Mouse (Mus musculus): ENCODE results near the gene Triobp. TPM values are rescaled to one million over a fixed set of nuclear protein-coding genes. Genes with fewer than 3 reads are reported as not detected.

Triobp gene
- polyA plus RNA-seq, 1 experiment: 40.9 TPM

DNA sequence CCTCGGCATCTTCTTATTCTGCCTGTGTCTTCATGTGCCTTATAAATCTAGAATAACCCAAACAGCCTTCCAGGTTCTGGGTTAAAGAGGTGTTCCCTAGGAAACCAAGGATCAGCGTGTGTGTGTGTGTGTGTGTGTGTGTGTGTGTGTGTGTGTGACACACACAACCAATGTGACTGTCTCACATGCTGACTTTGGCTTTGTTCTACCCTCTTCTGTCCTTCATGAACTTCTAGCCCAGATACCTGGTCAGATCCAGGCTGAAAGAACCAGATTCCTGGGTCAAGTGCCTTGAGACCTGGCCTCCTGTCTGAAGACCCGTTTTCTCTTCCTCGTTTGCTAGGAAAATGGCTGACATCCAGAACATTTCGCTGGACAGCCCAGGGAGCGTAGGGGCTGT is 94.1 kb downstream of the Triobp start, which contains the start of gene Galr3:
Gene Galr3 (plus strand): TSS at position 301 of the 400 bp plus-strand sequence.
- Histone ChIP-seq H3K36me3 (ENCODE audit: control insufficient read depth, insufficient read depth, low read length) (no peaks in the 10 kb centered on the region), H3K27me3 (ENCODE audit: control insufficient read depth, insufficient read depth, low read length) (peaks cover 14% of the 10 kb centered on the region), H3K27ac (ENCODE audit: insufficient read depth, low read length) (no peak within 1 kb of the TSS), H3K4me3 (ENCODE audit: extremely low read depth, insufficient read depth, insufficient read length) (peak within 1 kb of the TSS; percentile 20; the same call in 1 of the 2 replicates), H3K4me1 (ENCODE audit: control insufficient read depth, insufficient read depth, insufficient read length) (peaks cover 10% of the 10 kb centered on the region)
- 58% methylated on average over 6 of the region's 6 CpGs for WGBS
- TF ChIP-seq POLR2A (IDR thresholded peaks at IDR 0.05; ENCODE audit: low read depth, low read length): no peak
- no peak for TF ChIP-seq CTCF (IDR thresholded peaks at IDR 0.05; ENCODE audit: extremely low read depth, insufficient read depth, insufficient read length, insufficient replicate concordance)
- DNase-seq (ENCODE audit: low read depth in 1 of 2, low spot score in 2 of 2): no peak

DNA sequence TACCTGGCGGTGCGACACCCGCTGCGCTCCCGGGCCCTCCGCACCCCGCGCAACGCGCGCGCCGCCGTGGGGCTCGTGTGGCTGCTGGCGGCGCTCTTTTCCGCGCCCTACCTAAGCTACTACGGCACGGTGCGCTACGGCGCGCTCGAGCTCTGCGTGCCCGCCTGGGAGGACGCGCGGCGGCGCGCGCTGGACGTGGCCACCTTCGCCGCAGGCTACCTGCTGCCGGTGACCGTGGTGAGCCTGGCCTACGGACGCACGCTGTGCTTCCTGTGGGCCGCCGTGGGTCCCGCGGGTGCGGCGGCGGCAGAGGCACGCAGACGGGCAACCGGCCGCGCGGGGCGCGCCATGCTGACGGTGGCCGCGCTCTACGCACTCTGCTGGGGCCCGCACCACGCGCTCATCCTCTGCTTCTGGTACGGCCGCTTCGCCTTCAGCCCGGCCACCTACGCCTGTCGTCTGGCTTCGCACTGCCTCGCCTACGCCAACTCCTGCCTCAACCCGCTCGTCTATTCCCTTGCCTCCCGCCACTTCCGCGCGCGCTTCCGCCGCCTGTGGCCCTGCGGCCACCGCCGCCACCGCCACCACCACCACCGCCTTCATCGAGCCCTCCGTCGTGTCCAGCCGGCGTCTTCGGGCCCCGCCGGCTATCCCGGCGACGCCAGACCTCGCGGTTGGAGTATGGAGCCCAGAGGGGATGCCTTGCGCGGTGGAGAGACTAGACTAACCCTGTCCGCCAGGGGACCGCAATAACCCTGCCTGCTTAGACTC is 95.4 kb downstream of the Triobp start:
- TF ChIP-seq POLR2A (IDR thresholded peaks at IDR 0.05; ENCODE audit: low read depth, low read length): no peak
- TF ChIP-seq CTCF (IDR thresholded peaks at IDR 0.05; ENCODE audit: extremely low read depth, insufficient read depth, insufficient read length, insufficient replicate concordance): no peak
- Histone ChIP-seq H3K27ac (ENCODE audit: insufficient read depth, low read length) (no peak overlapping the region), H3K4me1 (ENCODE audit: control insufficient read depth, insufficient read depth, insufficient read length) (peaks cover 10% of the 10 kb centered on the region), H3K4me3 (ENCODE audit: extremely low read depth, insufficient read depth, insufficient read length) (peak overlapping the region; percentile 20; the same call in 1 of the 2 replicates), H3K36me3 (ENCODE audit: control insufficient read depth, insufficient read depth, low read length) (no peaks in the 10 kb centered on the region), H3K27me3 (ENCODE audit: control insufficient read depth, insufficient read depth, low read length) (peaks cover 14% of the 10 kb centered on the region)
- DNase-seq (ENCODE audit: low read depth in 1 of 2, low spot score in 2 of 2): no peak
- whole genome bisulfite sequencing: 3% methylated on average over 100 of the region's 105 CpGs

GRCm38 (mm10) chr15:79044837-79045236 is 97.3 kb downstream of the Triobp start:
- no peaks in the 10 kb centered on the region for H3K36me3 ChIP-seq (ENCODE audit: control insufficient read depth, insufficient read depth, low read length)
- H3K27me3 ChIP-seq (ENCODE audit: control insufficient read depth, insufficient read depth, low read length): peaks cover 14% of the 10 kb centered on the region
- WGBS: 52% methylated on average over 4 of the region's 4 CpGs
- H3K4me1 ChIP-seq (ENCODE audit: control insufficient read depth, insufficient read depth, insufficient read length): peaks cover 10% of the 10 kb centered on the region
- TF ChIP-seq CTCF (IDR thresholded peaks at IDR 0.05; ENCODE audit: extremely low read depth, insufficient read depth, insufficient read length, insufficient replicate concordance): no peak
- TF ChIP-seq POLR2A (IDR thresholded peaks at IDR 0.05; ENCODE audit: low read depth, low read length): no peak
- DNase-seq (ENCODE audit: low read depth in 1 of 2, low spot score in 2 of 2): no peak
- H3K27ac ChIP-seq (ENCODE audit: insufficient read depth, low read length): no peak overlapping the region
- H3K4me3 ChIP-seq (ENCODE audit: extremely low read depth, insufficient read depth, insufficient read length): no peak overlapping the region

DNA sequence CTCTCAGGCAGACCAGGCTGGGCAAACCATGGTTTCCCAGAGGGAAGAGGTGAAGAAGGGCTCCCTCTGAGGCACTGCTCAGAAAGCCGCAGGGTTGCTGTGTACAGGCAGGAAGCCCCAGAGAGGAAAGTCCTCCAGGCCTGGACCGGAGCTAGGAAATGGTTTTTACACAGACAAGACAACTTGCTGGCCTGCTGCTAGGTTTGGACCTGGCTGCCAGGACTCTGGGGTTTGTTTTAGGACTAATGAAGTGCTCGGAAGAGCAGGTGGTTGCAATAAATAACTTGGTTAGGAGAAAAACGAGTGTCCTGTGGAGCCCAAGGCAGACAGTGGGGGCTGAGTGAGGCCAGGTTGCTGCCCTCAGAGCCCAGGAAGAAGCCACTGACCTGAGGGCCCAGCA is 100.7 kb downstream of the Triobp start:
- no peak overlapping the region for H3K4me3 ChIP-seq (ENCODE audit: extremely low read depth, insufficient read depth, insufficient read length)
- WGBS: 78% methylated on average over 4 of the region's 4 CpGs
- no peak for TF ChIP-seq CTCF (IDR thresholded peaks at IDR 0.05; ENCODE audit: extremely low read depth, insufficient read depth, insufficient read length, insufficient replicate concordance)
- no peak for TF ChIP-seq POLR2A (IDR thresholded peaks at IDR 0.05; ENCODE audit: low read depth, low read length)

DNA sequence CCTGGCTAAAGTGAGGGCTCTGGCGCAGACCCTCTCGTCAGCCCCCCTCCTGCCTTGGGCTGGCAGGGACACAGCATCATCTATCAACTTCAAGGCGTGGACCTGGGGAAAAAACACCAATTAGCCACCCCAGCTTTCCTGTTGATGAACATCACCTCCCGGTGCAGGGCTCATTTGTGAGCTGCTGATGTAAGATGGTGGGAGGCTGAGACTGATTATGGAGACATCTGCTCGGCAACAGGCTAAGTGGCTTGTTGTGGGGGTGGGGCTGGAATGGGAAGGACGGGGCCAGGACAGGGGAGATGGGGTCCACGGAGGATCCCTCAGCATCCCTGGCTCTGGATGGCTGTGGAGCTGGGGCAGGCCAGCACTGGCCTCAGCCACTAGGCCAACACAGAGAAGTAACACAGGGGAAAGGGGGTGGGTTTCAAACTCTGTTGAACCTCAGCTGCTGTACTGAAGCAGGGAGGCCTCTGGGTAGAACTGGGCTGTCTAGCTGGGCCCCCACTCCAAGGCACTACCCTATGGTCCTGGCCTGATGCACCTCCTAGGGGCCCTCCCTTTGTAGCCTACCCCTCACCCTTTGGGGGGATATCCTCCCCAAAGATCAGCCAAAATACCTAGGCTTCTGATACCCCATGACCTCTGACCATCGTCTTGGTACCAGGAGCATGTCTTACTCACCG is 102.8 kb downstream of the Triobp start:
- DNase-seq (ENCODE audit: low read depth in 1 of 2, low spot score in 2 of 2): no peak
- TF ChIP-seq CTCF (IDR thresholded peaks at IDR 0.05; ENCODE audit: extremely low read depth, insufficient read depth, insufficient read length, insufficient replicate concordance): no peak
- TF ChIP-seq POLR2A (IDR thresholded peaks at IDR 0.05; ENCODE audit: low read depth, low read length): no peak
- Histone ChIP-seq H3K4me1 (ENCODE audit: control insufficient read depth, insufficient read depth, insufficient read length) (no peaks in the 10 kb centered on the region), H3K27ac (ENCODE audit: insufficient read depth, low read length) (no peak overlapping the region), H3K27me3 (ENCODE audit: control insufficient read depth, insufficient read depth, low read length) (no peaks in the 10 kb centered on the region), H3K36me3 (ENCODE audit: control insufficient read depth, insufficient read depth, low read length) (peaks cover 20% of the 10 kb centered on the region), H3K4me3 (ENCODE audit: extremely low read depth, insufficient read depth, insufficient read length) (no peak overlapping the region)
- 88% methylated on average over 9 of the region's 9 CpGs for WGBS

More for the DNA sequence above, 100.7 kb downstream of the Triobp start:
- Histone ChIP-seq H3K36me3 (ENCODE audit: control insufficient read depth, insufficient read depth, low read length) (peaks cover 2% of the 10 kb centered on the region), H3K27ac (ENCODE audit: insufficient read depth, low read length) (no peak overlapping the region), H3K27me3 (ENCODE audit: control insufficient read depth, insufficient read depth, low read length) (peaks cover 3% of the 10 kb centered on the region; the same call in 1 of the 2 replicates), H3K4me1 (ENCODE audit: control insufficient read depth, insufficient read depth, insufficient read length) (peaks cover under 1% of the 10 kb centered on the region; the same call in 1 of the 2 replicates)
- DNase-seq (ENCODE audit: low read depth in 1 of 2, low spot score in 2 of 2): no peak

DNA sequence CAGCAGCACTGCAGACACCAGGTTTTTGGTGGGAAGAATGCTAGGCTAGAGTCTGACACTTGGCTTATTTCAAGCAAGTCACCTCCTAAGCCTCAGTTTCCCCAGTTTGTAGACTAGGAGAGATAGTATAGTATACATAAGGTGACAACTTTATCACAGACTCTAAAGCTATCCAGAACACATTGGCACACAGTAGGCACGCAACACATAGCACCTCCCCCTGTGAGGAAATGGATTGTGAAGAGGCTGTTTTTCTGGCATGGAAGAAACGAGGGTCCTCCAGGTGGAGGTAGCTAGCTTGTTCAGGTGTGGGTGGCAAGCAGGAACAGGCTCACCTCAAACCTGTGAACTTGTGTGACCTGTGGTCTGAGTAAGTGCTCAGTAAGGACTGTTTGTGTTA is 103.4 kb downstream of the Triobp start:
- Histone ChIP-seq H3K27me3 (ENCODE audit: control insufficient read depth, insufficient read depth, low read length) (no peaks in the 10 kb centered on the region), H3K4me3 (ENCODE audit: extremely low read depth, insufficient read depth, insufficient read length) (no peak overlapping the region), H3K4me1 (ENCODE audit: control insufficient read depth, insufficient read depth, insufficient read length) (no peaks in the 10 kb centered on the region), H3K27ac (ENCODE audit: insufficient read depth, low read length) (no peak overlapping the region), H3K36me3 (ENCODE audit: control insufficient read depth, insufficient read depth, low read length) (peaks cover 26% of the 10 kb centered on the region)
- DNase-seq (ENCODE audit: low read depth in 1 of 2, low spot score in 2 of 2): no peak
- TF ChIP-seq CTCF (IDR thresholded peaks at IDR 0.05; ENCODE audit: extremely low read depth, insufficient read depth, insufficient read length, insufficient replicate concordance) (no peak), POLR2A (IDR thresholded peaks at IDR 0.05; ENCODE audit: low read depth, low read length) (no peak)
- 76% methylated on average over 2 of the region's 2 CpGs for WGBS

Measured in spleen, adult 2 months (tissue).